Mouse (Mus musculus) heart, postnatal 25 days (tissue): ENCODE data around the gene Tssk6. TPM values are rescaled to one million over a fixed set of nuclear protein-coding genes. Genes with fewer than 3 reads are reported as not detected.
"Not testable (repeated sequence)": the region's sequence is repeated elsewhere in the genome, so short reads cannot be mapped to it uniquely, and the experiment has no call there.

Source experiments
- DNase-seq: peaks from one replicate; pipeline ENCODE4 v3.0.0; 2022; ENCODE audit warnings: low spot score
- intact Hi-C: fragments of 180-260 bp; cut with DNase I; formaldehyde crosslinking; loops from one replicate; pipeline ENCODE4 v1.15.1; 2025
- total RNA-seq, 2 experiments: library from RNA; stranded (reverse); gene quantifications; 2 replicates each; pipeline ENCODE4 v1.2.3; 2021

Tssk6 gene
- total RNA-seq, 2 experiments from 2014 or later, result 0.20 TPM; not detected in 1

GRCm38 (mm10) chr8:69942495-69942894 is 40.5 kb downstream of the Tssk6 start:
- DNase-seq, intact Hi-C loops: not testable (repeated sequence)

GRCm38 (mm10) chr8:69950300-69950699 is 48.3 kb downstream of the Tssk6 start:
- DNase-seq, result no peak
- intact Hi-C loops, result no loop called here

Other genes with a start within 250 kb of the Tssk6 start
- gene Zfp964, start 247.7 kb upstream of the Tssk6 start, total RNA-seq, result 1 to 10 TPM; 1.2 to 1.4 TPM
- gene Zfp869, start 191.5 kb upstream of the Tssk6 start, total RNA-seq, result 10 to 100 TPM; 12.2 to 14.5 TPM
- gene Zfp963, start 152.2 kb upstream of the Tssk6 start, total RNA-seq, result 1 to 10 TPM; 2.1 to 2.8 TPM
- 1 to 10 TPM; 1.2 to 1.8 TPM for gene Gm20422, start 127.3 kb upstream of the Tssk6 start, total RNA-seq
- 10 to 100 TPM; 15.0 to 15.1 TPM for gene Atp13a1, start 111.0 kb upstream of the Tssk6 start, total RNA-seq
- 10 to 100 TPM; 15.5 to 19.4 TPM for gene Zfp866, start 111.0 kb upstream of the Tssk6 start, total RNA-seq
- 1 to 10 TPM; 4.9 to 5.5 TPM for gene Gmip, start 93.5 kb upstream of the Tssk6 start, total RNA-seq
- gene Lpar2, start 79.8 kb upstream of the Tssk6 start, total RNA-seq, result under 1 TPM; 0.26 to 0.34 TPM
- under 1 TPM in 1 of 2 experiments, not detected in 1; 0.39 TPM for gene Pbx4, start 69.7 kb upstream of the Tssk6 start, total RNA-seq
- gene Cilp2, start 14.5 kb upstream of the Tssk6 start, total RNA-seq, result 1 to 10 TPM; 2.8 to 2.9 TPM
- gene Ndufa13, start 374 bp downstream of the Tssk6 start, total RNA-seq, result 100 to 1,000 TPM; 446 to 456 TPM
- gene Yjefn3, start 528 bp downstream of the Tssk6 start, total RNA-seq, result 10 to 100 TPM in 1 of 2 experiments, 1 to 10 TPM in 1; 9.6 to 14.8 TPM
- 10 to 100 TPM; 34.3 to 35.6 TPM for gene Gatad2a, start 94.2 kb downstream of the Tssk6 start, total RNA-seq
- gene Mau2, start 140.6 kb downstream of the Tssk6 start, total RNA-seq, result 10 to 100 TPM; 34.7 to 35.5 TPM
- 10 to 100 TPM; 17.2 to 18.4 TPM for gene Sugp1, start 140.6 kb downstream of the Tssk6 start, total RNA-seq
- 1 to 10 TPM; 1.1 to 1.3 TPM for gene Tm6sf2, start 170.7 kb downstream of the Tssk6 start, total RNA-seq
- not detected for gene Hapln4, start 181.3 kb downstream of the Tssk6 start, total RNA-seq
- under 1 TPM in 1 of 2 experiments, not detected in 1; 0.03 TPM for gene Ncan, start 218.7 kb downstream of the Tssk6 start, total RNA-seq
- gene Nr2c2ap, start 229.1 kb downstream of the Tssk6 start, total RNA-seq, result 1 to 10 TPM; 5.4 to 7.6 TPM
- gene Rfxank, start 237.0 kb downstream of the Tssk6 start, total RNA-seq, result 10 to 100 TPM; 20.9 to 21.5 TPM
- gene Borcs8, start 237.3 kb downstream of the Tssk6 start, total RNA-seq, result 10 to 100 TPM; 21.2 to 25.5 TPM
- gene Mef2b, start 237.5 kb downstream of the Tssk6 start, total RNA-seq, result under 1 TPM in 1 of 2 experiments, not detected in 1; 0.31 TPM